Mouse (Mus musculus): ENCODE results near the gene Enah.

DNA sequence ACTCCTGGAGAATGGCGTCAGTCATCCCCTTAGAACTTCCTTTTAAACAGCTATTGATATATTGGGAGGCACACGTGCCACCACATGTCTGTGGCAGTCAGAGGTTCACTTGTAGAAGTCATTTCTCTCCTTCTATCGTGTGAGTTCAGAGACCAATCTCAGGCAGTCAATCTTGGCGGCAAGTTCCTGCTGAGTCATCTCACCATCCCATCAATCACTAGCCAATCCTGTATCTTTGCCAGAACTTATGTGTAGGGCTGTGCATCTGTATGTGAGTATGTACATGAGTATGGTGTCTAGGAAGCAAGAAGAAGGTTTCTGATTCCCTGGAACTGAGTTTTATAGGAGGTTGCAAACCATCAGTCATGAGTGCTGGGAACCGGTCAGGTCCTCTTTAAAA is 40.0 kb upstream of the Enah start:
- no peak for TF ChIP-seq CTCF (IDR thresholded peaks at IDR 0.05 in 2 of 3, conservative IDR thresholded peaks at IDR 0.05 in 1 of 3; ENCODE audit: control insufficient read depth in 1 of 3, insufficient read depth in 1 of 3, low read depth in 2 of 3, low read length in 3 of 3, poor library complexity in 1 of 3, severe bottlenecking in 1 of 3)
- no peak for TF ChIP-seq ETS1 (IDR thresholded peaks at IDR 0.05; ENCODE audit: low read depth, low read length)
- no peak for TF ChIP-seq TCF12 (IDR thresholded peaks at IDR 0.05; ENCODE audit: low read depth, low read length)
- no peak for TF ChIP-seq ZMIZ1 (IDR thresholded peaks at IDR 0.05; ENCODE audit: low read depth, low read length)
- no peak for TF ChIP-seq POLR2A (IDR thresholded peaks at IDR 0.05; ENCODE audit: control insufficient read depth in 1 of 2, insufficient read depth in 1 of 2, low read depth in 1 of 2, low read length in 2 of 2, poor library complexity in 1 of 2)

All from MEL (cell line).